Mouse (Mus musculus): ENCODE results near the gene Dcst1.

- no peak for TF ChIP-seq MAFK (IDR thresholded peaks at IDR 0.05; ENCODE audit: insufficient read depth, low read depth, low read length)
- no peak for TF ChIP-seq ZNF384 (IDR thresholded peaks at IDR 0.05; ENCODE audit: low read depth, low read length)
- TF ChIP-seq CHD2 (IDR thresholded peaks at IDR 0.05; ENCODE audit: low read depth, low read length) = no peak
Observed at GRCm38 (mm10) chr3:89315195-89315929, 49.7 kb downstream of the Dcst1 start.
